Mouse (Mus musculus): ENCODE results near the gene Apol7e. TPM values are rescaled to one million over a fixed set of nuclear protein-coding genes. Genes with fewer than 3 reads are reported as not detected.
"Not testable (repeated sequence)": the region's sequence is repeated elsewhere in the genome, so short reads cannot be mapped to it uniquely, and the experiment has no call there.

Gene Apol7e
- polyA plus RNA-seq, 1 experiment from 2014 or later: 0.43 TPM

DNA sequence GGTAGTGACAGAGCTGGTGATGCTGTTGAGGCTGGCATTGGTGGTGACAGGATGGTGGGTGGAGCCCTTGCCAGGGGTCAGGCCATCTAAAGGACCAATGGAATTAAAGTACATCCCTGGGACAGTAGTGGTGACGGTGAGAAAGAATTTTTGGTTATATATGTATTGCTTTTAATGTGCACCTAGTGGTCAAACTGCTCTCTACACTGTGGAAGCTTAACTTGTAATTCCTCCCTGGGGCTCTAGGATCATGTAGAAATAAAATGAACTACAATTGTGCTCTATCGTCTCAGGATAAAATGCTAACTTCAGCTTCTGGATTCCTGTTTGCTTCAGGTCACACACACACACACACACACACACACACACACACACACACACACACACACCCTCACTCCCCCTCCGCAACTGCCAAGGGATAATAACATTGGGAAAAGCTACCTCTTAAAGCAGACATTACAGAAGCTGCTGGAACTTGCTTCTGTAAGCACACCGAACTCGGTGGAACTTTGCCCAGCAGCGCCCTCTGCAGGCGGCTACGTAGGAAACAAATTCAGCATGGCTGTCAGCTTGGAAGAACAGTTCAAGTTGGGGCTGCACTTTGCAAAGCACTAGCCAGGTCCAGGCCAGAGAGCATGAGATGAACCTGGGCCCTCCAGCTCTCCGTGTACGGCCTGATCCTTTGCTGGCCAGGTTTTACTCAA, 25.7 kb downstream of the Apol7e start:
- H3K27me3 ChIP-seq (replicated peaks); H3K9me3 ChIP-seq; H3K9ac ChIP-seq; H3K27ac ChIP-seq; H3K4me1 ChIP-seq (replicated peaks); H3K36me3 ChIP-seq; H3K4me2 ChIP-seq (replicated peaks); H3K4me3 ChIP-seq (replicated peaks): not testable (repeated sequence)
- peak; percentile 41; the same call in 1 of the 2 replicates for ATAC-seq
- WGBS: 24% methylated on average over 4 of the region's 10 CpGs

DNA sequence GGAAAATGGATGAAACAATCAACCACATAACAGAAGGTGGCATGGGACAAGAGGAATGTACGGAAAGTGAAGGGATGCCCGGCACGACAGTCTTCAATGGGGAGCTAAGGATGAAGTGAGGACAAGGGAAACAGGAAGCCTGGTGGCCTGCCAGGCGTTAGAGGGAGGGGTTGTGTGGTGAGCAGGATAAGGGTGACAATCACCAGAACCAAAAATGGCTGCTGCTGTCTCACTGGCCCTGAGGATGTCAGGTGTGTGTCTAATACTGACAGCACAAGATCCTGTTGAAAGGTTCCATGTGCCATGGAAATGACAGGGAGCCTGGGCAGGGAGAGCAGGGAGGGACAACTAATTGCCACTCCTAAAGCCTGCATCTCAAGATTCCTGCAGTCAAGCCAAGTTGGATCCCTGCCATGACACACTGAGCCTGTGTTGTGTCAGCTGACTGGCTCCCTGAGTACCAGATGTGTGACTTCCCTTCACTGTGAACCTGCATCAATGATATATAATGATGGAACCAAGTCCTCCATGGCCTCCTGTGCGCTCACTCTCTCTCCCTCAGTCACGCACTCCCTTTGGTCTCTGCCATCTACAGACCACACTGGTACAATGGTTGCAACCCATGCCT, 26.9 kb downstream of the Apol7e start:
- H3K9me3 ChIP-seq; H3K9ac ChIP-seq; H3K27ac ChIP-seq; H3K4me3 ChIP-seq (replicated peaks); H3K27me3 ChIP-seq (replicated peaks); H3K36me3 ChIP-seq; H3K4me1 ChIP-seq (replicated peaks); ATAC-seq; H3K4me2 ChIP-seq (replicated peaks): not testable (repeated sequence)
- WGBS: 56% methylated on average over 6 of the region's 6 CpGs

DNA sequence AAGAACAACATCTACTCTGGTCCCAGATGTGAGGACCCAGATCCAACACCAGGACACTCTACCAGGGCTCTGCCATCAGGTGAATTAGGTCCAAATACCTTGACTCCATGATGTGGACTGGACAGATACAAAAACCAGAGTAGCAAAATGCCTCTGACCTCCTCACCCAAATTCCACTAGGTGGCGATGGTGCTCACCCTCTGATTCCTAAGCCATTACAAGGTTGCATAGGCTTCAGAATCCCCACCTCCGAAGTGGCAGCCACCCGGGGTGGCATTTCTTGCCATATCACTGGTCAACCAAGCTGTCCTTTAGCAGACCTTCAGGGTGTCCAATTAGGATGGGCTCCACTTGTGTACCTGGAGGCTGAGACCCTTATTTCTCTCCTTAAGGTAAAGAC, 28.5 kb downstream of the Apol7e start:
- not testable (repeated sequence) for H3K36me3 ChIP-seq; H3K4me2 ChIP-seq (replicated peaks); H3K9ac ChIP-seq; H3K27ac ChIP-seq; H3K4me3 ChIP-seq (replicated peaks); H3K27me3 ChIP-seq (replicated peaks); ATAC-seq; H3K4me1 ChIP-seq (replicated peaks); H3K9me3 ChIP-seq
- WGBS: 8% methylated on average over 3 of the region's 3 CpGs

DNA sequence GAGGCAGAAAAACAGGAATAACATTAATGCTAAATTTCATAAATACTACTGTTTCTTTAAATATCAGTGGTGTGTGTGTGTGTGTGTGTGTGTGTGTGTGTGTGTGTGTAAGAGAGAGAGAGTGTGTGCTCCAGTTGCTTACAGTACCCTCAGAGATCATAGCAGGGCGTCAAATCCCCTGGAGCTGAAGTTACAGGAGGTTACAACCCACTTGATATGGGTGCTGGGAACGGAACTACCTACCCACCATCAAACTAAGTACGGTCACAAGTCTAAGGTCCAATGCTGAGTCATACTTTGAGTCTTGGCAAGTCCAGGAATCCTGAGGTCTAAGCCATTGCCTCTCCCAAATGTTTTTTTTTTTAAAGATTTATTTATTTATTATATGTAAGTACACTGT, 29.1 kb downstream of the Apol7e start:
- H3K27ac ChIP-seq; H3K9ac ChIP-seq; H3K4me1 ChIP-seq (replicated peaks); H3K27me3 ChIP-seq (replicated peaks); H3K36me3 ChIP-seq; H3K4me3 ChIP-seq (replicated peaks); H3K9me3 ChIP-seq; H3K4me2 ChIP-seq (replicated peaks); ATAC-seq: not testable (repeated sequence)
- WGBS: 77% methylated on average over 3 of the region's 3 CpGs

DNA sequence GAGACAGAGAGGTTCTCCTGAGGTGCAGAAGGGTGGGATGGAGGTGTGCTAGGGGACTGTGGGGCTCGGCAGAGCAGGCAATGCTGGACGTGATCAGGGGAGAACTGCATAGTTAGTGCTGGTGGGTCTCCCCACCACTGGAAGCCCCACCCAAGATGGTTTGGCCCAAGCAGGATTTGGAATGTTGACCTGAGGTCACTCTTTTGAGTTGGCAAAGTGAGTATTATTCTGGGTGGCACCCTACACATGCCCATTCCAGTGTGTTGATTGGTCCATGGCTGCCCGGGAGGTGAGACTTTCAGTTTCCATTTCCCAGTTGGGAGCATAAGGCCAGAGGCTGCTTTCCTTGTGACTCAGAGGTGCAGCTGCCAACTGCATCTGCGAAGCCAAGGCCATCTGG, 30.1 kb downstream of the Apol7e start, which contains the start of gene Apol9b:
TSS of gene Apol9b (plus strand) at position 301 of the 400 bp plus-strand sequence.
- H3K4me3 ChIP-seq (replicated peaks); H3K36me3 ChIP-seq; H3K9me3 ChIP-seq; H3K4me1 ChIP-seq (replicated peaks); H3K9ac ChIP-seq; H3K27me3 ChIP-seq (replicated peaks); H3K27ac ChIP-seq; H3K4me2 ChIP-seq (replicated peaks); ATAC-seq: not testable (repeated sequence)
- WGBS: 87% methylated on average over 2 of the region's 4 CpGs

DNA sequence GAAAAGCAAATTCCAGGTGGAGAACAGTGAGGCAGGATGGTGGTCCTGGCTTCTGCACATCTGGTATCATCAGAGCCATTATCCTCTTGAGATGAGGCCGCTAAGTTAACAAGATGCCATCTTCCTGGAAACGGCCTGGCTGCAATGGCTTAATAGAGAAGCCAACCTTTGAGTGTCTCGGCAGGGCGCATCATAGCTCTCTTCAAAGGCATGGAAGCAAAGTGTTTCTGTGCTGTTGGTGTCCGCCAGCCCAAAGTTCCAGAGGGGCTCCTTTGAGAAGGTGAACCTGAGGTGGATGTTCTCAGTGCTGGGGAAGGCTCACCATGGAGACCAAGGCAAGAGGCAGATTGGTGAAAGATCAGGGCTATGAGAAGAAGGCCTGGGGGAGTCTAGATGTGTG, 32.9 kb downstream of the Apol7e start:
- H3K9me3 ChIP-seq: no peaks in the 10 kb centered on the region
- H3K9ac ChIP-seq: no peak overlapping the region
- H3K4me2 ChIP-seq (replicated peaks): no peak overlapping the region
- no peak overlapping the region for H3K4me3 ChIP-seq (replicated peaks)
- no peaks in the 10 kb centered on the region for H3K27me3 ChIP-seq (replicated peaks)
- 91% methylated on average over 5 of the region's 5 CpGs for WGBS
- no peaks in the 10 kb centered on the region for H3K36me3 ChIP-seq
- H3K4me1 ChIP-seq (replicated peaks): no peaks in the 10 kb centered on the region
- H3K27ac ChIP-seq: no peak overlapping the region
- no peak for ATAC-seq

DNA sequence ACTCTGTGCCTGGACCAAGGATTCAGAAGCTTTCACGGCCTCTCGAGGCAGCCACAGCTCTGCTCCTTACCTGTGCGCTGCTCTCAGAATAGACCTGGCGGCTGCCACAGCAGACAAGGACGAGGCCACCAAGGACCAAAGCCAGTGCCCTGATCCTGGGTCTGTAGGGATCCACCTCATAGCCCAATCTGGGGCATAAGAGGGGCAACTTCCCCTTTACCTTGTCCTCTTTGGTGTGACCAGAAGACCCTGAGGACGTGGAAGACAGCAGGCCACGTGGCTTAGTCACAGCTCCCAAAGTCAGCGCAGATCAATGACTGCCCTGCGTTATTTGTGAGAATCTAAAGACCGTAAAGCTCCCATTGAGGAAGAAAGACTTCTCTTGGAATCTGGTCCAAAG, 34.2 kb downstream of the Apol7e start:
- not testable (repeated sequence) for H3K9me3 ChIP-seq; ATAC-seq; H3K4me2 ChIP-seq (replicated peaks); H3K27me3 ChIP-seq (replicated peaks); H3K36me3 ChIP-seq; H3K4me1 ChIP-seq (replicated peaks); H3K9ac ChIP-seq; H3K27ac ChIP-seq; H3K4me3 ChIP-seq (replicated peaks)
- 76% methylated on average over 10 of the region's 10 CpGs for WGBS

DNA sequence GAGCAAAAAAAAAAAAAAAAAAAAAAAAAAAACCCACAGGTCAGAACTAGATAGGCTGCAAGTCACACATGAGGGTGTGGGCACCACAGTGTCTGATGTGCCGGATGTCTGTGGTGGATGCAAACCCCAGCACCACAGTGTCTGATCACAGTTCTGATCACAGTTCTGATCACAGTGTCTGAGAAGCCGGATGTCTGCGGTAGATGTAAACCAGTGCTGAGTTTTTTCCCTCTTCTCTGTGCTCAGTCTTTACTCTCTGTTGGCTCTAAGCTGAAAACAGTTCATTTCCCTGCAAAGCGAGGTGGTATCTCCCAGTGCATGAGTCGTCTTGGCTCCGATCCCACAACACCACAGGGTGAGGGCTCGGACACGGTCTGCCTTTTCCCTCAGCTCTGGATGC, 34.7 kb downstream of the Apol7e start:
- H3K27ac ChIP-seq; H3K4me2 ChIP-seq (replicated peaks); H3K9me3 ChIP-seq; H3K4me1 ChIP-seq (replicated peaks); H3K4me3 ChIP-seq (replicated peaks); H3K36me3 ChIP-seq; ATAC-seq; H3K9ac ChIP-seq; H3K27me3 ChIP-seq (replicated peaks): not testable (repeated sequence)
- WGBS: 65% methylated on average over 8 of the region's 8 CpGs

DNA sequence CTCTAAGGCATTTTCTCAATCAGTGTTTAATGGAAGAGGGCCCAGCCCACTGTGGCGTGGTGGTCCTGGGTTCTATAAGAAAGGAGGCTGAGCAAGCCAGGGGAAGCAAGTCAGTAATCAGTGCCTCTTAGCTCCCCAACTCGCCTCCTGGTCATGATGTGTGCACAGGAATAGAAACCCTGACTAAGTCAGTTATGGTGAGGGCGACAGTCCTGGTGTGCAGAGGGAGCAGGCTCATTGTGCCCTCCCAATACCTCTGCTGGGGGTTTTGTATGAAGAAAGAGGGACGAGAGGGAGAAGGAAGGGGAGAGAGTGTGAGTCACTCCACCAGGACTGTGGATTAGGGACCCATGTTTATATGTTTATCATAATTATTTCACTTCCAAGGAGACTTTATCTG, 35.2 kb downstream of the Apol7e start:
- H3K4me1 ChIP-seq (replicated peaks); H3K36me3 ChIP-seq; H3K9me3 ChIP-seq; H3K9ac ChIP-seq; H3K4me3 ChIP-seq (replicated peaks); H3K27ac ChIP-seq; H3K27me3 ChIP-seq (replicated peaks); ATAC-seq; H3K4me2 ChIP-seq (replicated peaks): not testable (repeated sequence)
- WGBS: 72% methylated on average over 4 of the region's 4 CpGs

DNA sequence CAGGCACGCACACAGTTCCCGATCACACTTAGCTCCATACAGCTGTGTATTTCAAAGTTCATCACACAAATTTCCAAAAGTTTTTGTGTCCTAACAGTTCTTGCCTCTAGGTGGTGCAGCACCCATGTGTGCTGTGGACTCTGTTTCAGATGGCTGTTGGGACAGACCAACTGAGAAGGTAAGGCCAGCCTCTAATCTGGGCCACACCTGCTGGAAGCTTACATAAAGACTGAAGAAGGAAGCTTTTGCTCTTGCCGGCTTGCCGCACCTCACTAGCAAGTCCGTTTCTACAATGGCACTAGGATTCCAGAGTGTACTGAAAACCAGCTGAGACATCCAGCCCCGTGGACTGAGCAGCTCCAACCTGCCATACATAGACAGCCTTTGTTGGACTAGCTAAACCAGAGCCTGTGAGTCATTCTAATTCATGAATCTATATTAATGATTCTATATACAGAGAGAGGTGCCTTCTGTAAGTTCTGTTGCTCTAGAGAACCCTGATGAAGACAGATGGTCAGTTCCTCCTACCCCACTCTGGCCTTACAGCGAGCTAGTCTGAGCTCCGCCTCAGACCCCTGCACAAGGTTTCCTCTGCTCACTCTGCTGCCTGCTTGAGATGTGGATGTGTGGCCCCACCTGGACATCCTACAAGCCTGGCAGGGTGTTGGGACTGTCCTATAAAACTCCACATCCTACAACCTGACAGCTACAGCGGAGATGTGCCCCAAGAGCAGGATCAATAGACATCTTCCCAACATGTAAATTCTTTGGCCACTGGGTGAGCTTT, 42.0 kb downstream of the Apol7e start:
- Histone ChIP-seq H3K36me3 (no peaks in the 10 kb centered on the region), H3K27ac (no peak overlapping the region), H3K4me1 (replicated peaks) (no peaks in the 10 kb centered on the region), H3K4me3 (replicated peaks) (no peak overlapping the region), H3K27me3 (replicated peaks) (no peaks in the 10 kb centered on the region; the same call in none of the 2 replicates), H3K9me3 (no peaks in the 10 kb centered on the region), H3K9ac (no peak overlapping the region), H3K4me2 (replicated peaks) (no peak overlapping the region)
- peak; percentile 73 for ATAC-seq
- 62% methylated on average over 9 of the region's 9 CpGs for WGBS

DNA sequence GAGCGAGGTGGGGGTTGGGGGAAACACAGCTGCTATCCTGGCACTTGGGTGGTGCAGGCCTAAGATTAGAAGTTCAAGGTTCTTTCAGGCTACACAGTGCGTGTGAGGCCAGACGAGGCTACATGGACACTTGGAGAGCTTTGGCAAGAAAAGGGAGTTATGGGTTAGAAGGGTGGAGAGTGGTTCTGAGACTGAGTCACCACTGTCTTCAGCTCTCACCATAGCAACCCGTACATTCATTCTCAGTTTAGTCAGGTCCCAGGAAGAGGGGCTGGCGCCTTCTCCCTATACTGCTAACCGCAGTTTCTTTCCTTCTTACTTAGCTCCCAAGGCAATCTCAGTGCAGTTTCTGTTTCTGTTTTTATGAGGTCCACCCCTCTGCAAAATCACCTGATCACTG, 42.9 kb downstream of the Apol7e start:
- not testable (repeated sequence) for H3K4me3 ChIP-seq (replicated peaks); H3K9ac ChIP-seq; H3K27me3 ChIP-seq (replicated peaks); H3K9me3 ChIP-seq; H3K4me2 ChIP-seq (replicated peaks); H3K36me3 ChIP-seq; H3K27ac ChIP-seq; H3K4me1 ChIP-seq (replicated peaks)
- WGBS: 67% methylated on average over 6 of the region's 6 CpGs
- ATAC-seq: peak; percentile 66

DNA sequence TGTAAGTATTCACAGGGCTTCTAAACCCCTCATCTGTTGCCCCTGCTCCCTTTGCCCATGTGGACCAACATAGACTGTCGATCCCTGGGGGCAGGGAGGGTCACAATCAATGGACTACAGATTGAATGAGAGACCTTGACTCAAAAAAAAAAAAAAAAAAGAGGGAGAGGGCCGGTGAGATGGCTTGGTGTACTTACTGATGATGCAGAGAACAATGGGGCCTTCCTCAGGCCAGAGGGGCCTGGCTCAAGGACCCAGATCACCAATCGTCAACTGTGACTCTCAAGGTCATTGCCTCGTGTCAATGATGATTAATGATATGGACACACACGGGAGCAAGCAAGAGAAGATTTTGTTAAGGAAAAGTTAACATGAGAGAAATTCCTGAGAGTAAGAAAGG, 46.0 kb downstream of the Apol7e start:
- 29% methylated on average over 5 of the region's 5 CpGs for WGBS
- no peak overlapping the region for H3K9ac ChIP-seq
- H3K9me3 ChIP-seq: no peaks in the 10 kb centered on the region
- no peaks in the 10 kb centered on the region for H3K4me1 ChIP-seq (replicated peaks)
- peaks cover 23% of the 10 kb centered on the region for H3K27me3 ChIP-seq (replicated peaks)
- H3K4me3 ChIP-seq (replicated peaks): no peak overlapping the region
- H3K36me3 ChIP-seq: no peaks in the 10 kb centered on the region
- ATAC-seq: no peak
- no peak overlapping the region for H3K27ac ChIP-seq
- no peak overlapping the region for H3K4me2 ChIP-seq (replicated peaks)

DNA sequence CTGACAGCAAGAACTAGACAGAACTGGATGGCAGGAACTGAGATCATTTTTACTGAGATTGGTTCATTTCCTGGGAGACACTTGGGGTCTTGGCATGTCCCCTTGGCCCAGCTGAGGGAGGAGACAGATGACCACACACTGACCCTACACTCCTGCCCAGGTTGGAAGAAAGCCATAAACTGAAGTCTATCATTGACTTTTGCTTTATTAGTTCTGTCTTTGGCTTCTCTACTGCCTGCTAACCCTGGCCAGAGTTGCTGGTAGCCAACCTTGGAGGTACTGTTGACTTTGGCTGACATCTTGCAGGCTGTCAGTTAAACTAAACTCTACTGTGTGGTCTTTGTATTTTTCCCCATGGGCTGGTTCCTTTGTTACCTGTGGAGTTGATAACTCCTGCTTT, 46.4 kb downstream of the Apol7e start:
- Histone ChIP-seq H3K27ac (no peak overlapping the region), H3K9ac (no peak overlapping the region), H3K36me3 (no peaks in the 10 kb centered on the region), H3K27me3 (replicated peaks) (peaks cover 23% of the 10 kb centered on the region), H3K9me3 (no peaks in the 10 kb centered on the region), H3K4me3 (replicated peaks) (no peak overlapping the region), H3K4me1 (replicated peaks) (no peaks in the 10 kb centered on the region), H3K4me2 (replicated peaks) (no peak overlapping the region)
- ATAC-seq: no peak
